Mouse (Mus musculus) Muller cell, postnatal 12 days (primary cell): ENCODE measurements around the gene Mpnd.

Source experiments
- DNase-seq: peaks from one replicate; pipeline ENCODE4 v3.0.0-alpha.2; 2015; ENCODE audit errors: inconsistent ontology term

Mpnd gene

GRCm38 (mm10) chr17:56005415-56006061 is at the start of gene Mpnd, which contains the start of gene Stap2:
Gene Mpnd, plus strand, starts transcription at chr17:56005711.
Gene Stap2, minus strand, starts transcription at chr17:56005584.
- DNase-seq: no peak

- peak; percentile 62 for DNase-seq
These were observed 49.4 kb upstream of the Mpnd start for GRCm38 (mm10) chr17:55956129-55956528.

- DNase-seq: no peak
These were observed 48.9 kb upstream of the Mpnd start for GRCm38 (mm10) chr17:55956591-55956990.

- DNase-seq: peak; percentile 51
These were observed 48.3 kb upstream of the Mpnd start for GRCm38 (mm10) chr17:55957168-55957567.

GRCm38 (mm10) chr17:55957726-55958583 is 47.6 kb upstream of the Mpnd start:
- no peak for DNase-seq

- DNase-seq: no peak
These were observed 47.0 kb upstream of the Mpnd start for GRCm38 (mm10) chr17:55958584-55958886.

- DNase-seq: peak; percentile 98
These were observed 46.4 kb upstream of the Mpnd start, which contains the start of gene Yju2 for GRCm38 (mm10) chr17:55958918-55959728. Gene Yju2, plus strand, starts transcription at chr17:55959099.

- DNase-seq: no peak
These were observed 45.4 kb upstream of the Mpnd start for GRCm38 (mm10) chr17:55959946-55960740.

- DNase-seq: no peak
These were observed 44.7 kb upstream of the Mpnd start for GRCm38 (mm10) chr17:55960791-55961190.

- no peak for DNase-seq
These were observed 43.9 kb upstream of the Mpnd start for GRCm38 (mm10) chr17:55961631-55962030.

GRCm38 (mm10) chr17:55963171-55963570 is 42.3 kb upstream of the Mpnd start:
- no peak for DNase-seq

GRCm38 (mm10) chr17:55964496-55964895 is 41.0 kb upstream of the Mpnd start:
- DNase-seq: no peak

GRCm38 (mm10) chr17:55964996-55965395 is 40.5 kb upstream of the Mpnd start:
- no peak for DNase-seq

GRCm38 (mm10) chr17:55967186-55967585 is 38.3 kb upstream of the Mpnd start:
- DNase-seq: no peak

GRCm38 (mm10) chr17:55968210-55968609 is 37.3 kb upstream of the Mpnd start:
- DNase-seq: no peak

GRCm38 (mm10) chr17:55969560-55969959 is 36.0 kb upstream of the Mpnd start:
- DNase-seq: no peak

GRCm38 (mm10) chr17:55969966-55970891 is 35.3 kb upstream of the Mpnd start, which contains the start of gene Shd:
Gene Shd, plus strand, starts transcription at chr17:55970467.
- DNase-seq: peak; percentile 43

- DNase-seq: no peak
These were observed 34.1 kb upstream of the Mpnd start for GRCm38 (mm10) chr17:55971453-55971852.

GRCm38 (mm10) chr17:55976255-55976862 is 29.2 kb upstream of the Mpnd start:
- peak; percentile 62 for DNase-seq

GRCm38 (mm10) chr17:55977301-55977700 is 28.2 kb upstream of the Mpnd start:
- DNase-seq: no peak
